Mouse (Mus musculus): ENCODE measurements around the gene Pex12.
"Not testable (repeated sequence)": the region's sequence is repeated elsewhere in the genome, so short reads cannot be mapped to it uniquely, and the experiment has no call there.

GRCm38 (mm10) chr11:83326692-83327091 lies 24.3 kb upstream of the Pex12 start:
- TF ChIP-seq CTCF (IDR thresholded peaks at IDR 0.05; ENCODE audit: control insufficient read depth, insufficient read depth, insufficient replicate concordance, low read depth, low read length); POLR2A (IDR thresholded peaks at IDR 0.05; ENCODE audit: control insufficient read depth, low read depth, low read length): not testable (repeated sequence)

Measured in testis, adult 2 months (tissue).